Mouse (Mus musculus) hindbrain, embryonic 11.5 days (tissue): ENCODE results near the gene Lyl1. TPM values are rescaled to one million over a fixed set of nuclear protein-coding genes. Genes with fewer than 3 reads are reported as not detected.
A peak's percentile ranks its signal among the peaks of the same experiment; 100 is the strongest.

Experiments used
- ATAC-seq: fragments of 200-750 bp; cut with Nextera tagmentation; 2 replicates; pipeline ENCODE4 v1.8.0; 2017; ENCODE audit warnings: mild to moderate bottlenecking, moderate TSS enrichment, moderate library complexity; ENCODE audit not compliant: low FRiP score
- DNase-seq: peaks from one replicate; pipeline ENCODE4 v3.0.0-alpha.2; 2015; ENCODE audit warnings: low spot score
- H3K27ac ChIP-seq: fragments of 300-500 bp; sonication (generic); 2 replicates; pipeline ENCODE4 v1.5.1; 2014; ENCODE audit warnings: mild to moderate bottlenecking, low read depth, low read length
- H3K27me3 ChIP-seq: fragments of 300-500 bp; sonication (generic); 2 replicates; pipeline ENCODE4 v1.6.1; 2014; ENCODE audit warnings: mild to moderate bottlenecking, low read length, moderate library complexity, mixed read lengths; ENCODE audit not compliant: control insufficient read depth, insufficient read depth
- H3K36me3 ChIP-seq: fragments of 300-500 bp; sonication (generic); 2 replicates; pipeline ENCODE4 v1.6.1; 2014; ENCODE audit warnings: mild to moderate bottlenecking, low read length, moderate library complexity, mixed read lengths; ENCODE audit not compliant: control insufficient read depth, insufficient read depth
- H3K4me1 ChIP-seq: fragments of 300-500 bp; sonication (generic); replicated peaks from 2 replicates; pipeline ENCODE4 v1.6.1; 2014; ENCODE audit warnings: low read length, mixed read lengths; ENCODE audit not compliant: control insufficient read depth, insufficient read depth
- H3K4me2 ChIP-seq: fragments of 300-500 bp; sonication (generic); replicated peaks from 2 replicates; pipeline ENCODE4 v1.6.1; 2014; ENCODE audit warnings: mild to moderate bottlenecking, low read depth, low read length
- H3K4me3 ChIP-seq: fragments of 300-500 bp; sonication (generic); 2 replicates; pipeline ENCODE4 v1.5.1; 2014; ENCODE audit warnings: low read depth, low read length
- H3K9ac ChIP-seq: fragments of 300-500 bp; sonication (generic); 2 replicates; pipeline ENCODE4 v1.6.1; 2014; ENCODE audit warnings: low read depth, low read length
- H3K9me3 ChIP-seq: fragments of 300-500 bp; sonication (generic); 2 replicates; pipeline ENCODE4 v1.6.1; 2016; ENCODE audit warnings: low read length; ENCODE audit not compliant: control insufficient read depth
- WGBS: fragments of 180-500 bp; shearing (Covaris S2); extraction: QIAGEN DNeasy Blood & Tissue Kit; methylation state at CpG from one replicate; pipeline ENCODE4 v1.1.7; 2014; 5-methylcytosine and 5-hydroxymethylcytosine counted together
- polyA plus RNA-seq: library from polyadenylated mRNA; unstranded; fragments of >200 nt; fragmentation: Nextera tagmentation; extraction: Ambion mirVana; gene quantifications from 2 replicates; pipeline ENCODE4 v1.2.1, GENCODE M21; 2014

Lyl1 gene
- polyA plus RNA-seq, 1 experiment from 2014 or later = 5.4 TPM

DNA sequence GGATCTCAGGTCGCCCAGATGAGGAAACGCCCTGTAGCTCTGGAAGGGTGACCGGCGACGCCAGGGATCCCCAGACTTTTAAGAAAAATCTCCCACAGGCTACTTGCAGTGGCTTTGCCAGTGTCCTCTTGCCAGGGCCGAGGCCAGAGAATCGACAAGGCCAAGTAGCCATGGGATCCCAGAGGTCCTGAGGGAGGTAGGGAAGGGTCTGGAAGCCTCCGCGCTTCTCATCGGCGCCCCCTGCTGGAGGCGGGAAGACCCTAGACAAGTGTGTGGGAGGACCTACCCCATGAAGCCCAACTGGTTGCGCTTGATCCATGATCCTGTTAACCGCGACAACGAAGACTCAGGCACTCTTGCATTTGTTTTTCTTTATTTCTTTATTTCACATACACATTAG lies 3.1 kb downstream of the Lyl1 start:
- H3K27me3 ChIP-seq = peaks cover 78% of the 10 kb centered on the region
- no peak overlapping the region for H3K27ac ChIP-seq
- no peaks in the 10 kb centered on the region for H3K9me3 ChIP-seq
- H3K9ac ChIP-seq = no peak overlapping the region
- no peaks in the 10 kb centered on the region for H3K36me3 ChIP-seq
- H3K4me2 ChIP-seq = peak overlapping the region; percentile 22; the same call in 1 of the 2 replicates
- under 1% methylated on average over 16 of the region's 16 CpGs for WGBS
- DNase-seq (peak; percentile 91), ATAC-seq (no peak)
- peaks cover 35% of the 10 kb centered on the region for H3K4me1 ChIP-seq
- H3K4me3 ChIP-seq = 0 out of 2 replicates have a peak overlapping the region, but pooled peaks have one; percentile 13

GRCm38 (mm10) chr8:84704867-84705831 lies 3.9 kb downstream of the Lyl1 start:
- no peaks in the 10 kb centered on the region for H3K9me3 ChIP-seq
- peak overlapping the region; percentile 17; the same call in 1 of the 2 replicates for H3K4me3 ChIP-seq
- H3K36me3 ChIP-seq = no peaks in the 10 kb centered on the region
- H3K4me2 ChIP-seq = peak overlapping the region; percentile 34
- WGBS = under 1% methylated on average over 52 of the region's 61 CpGs
- H3K9ac ChIP-seq = no peak overlapping the region
- H3K4me1 ChIP-seq = peaks cover 35% of the 10 kb centered on the region
- H3K27ac ChIP-seq = no peak overlapping the region
- no peak for ATAC-seq
- H3K27me3 ChIP-seq = peaks cover 82% of the 10 kb centered on the region
- DNase-seq = peak; percentile 48

- Histone ChIP-seq H3K9me3 (no peaks in the 10 kb centered on the region), H3K27ac (no peak overlapping the region), H3K36me3 (no peaks in the 10 kb centered on the region), H3K4me1 (peaks cover 35% of the 10 kb centered on the region), H3K4me2 (peak overlapping the region; percentile 34; the same call in 1 of the 2 replicates), H3K27me3 (peaks cover 83% of the 10 kb centered on the region), H3K4me3 (peak overlapping the region; percentile 17; the same call in 1 of the 2 replicates), H3K9ac (no peak overlapping the region)
- under 1% methylated on average over 12 of the region's 12 CpGs for WGBS
- ATAC-seq (no peak), DNase-seq (no peak)
These were observed 4.7 kb downstream of the Lyl1 start for GRCm38 (mm10) chr8:84705960-84706359.

DNA sequence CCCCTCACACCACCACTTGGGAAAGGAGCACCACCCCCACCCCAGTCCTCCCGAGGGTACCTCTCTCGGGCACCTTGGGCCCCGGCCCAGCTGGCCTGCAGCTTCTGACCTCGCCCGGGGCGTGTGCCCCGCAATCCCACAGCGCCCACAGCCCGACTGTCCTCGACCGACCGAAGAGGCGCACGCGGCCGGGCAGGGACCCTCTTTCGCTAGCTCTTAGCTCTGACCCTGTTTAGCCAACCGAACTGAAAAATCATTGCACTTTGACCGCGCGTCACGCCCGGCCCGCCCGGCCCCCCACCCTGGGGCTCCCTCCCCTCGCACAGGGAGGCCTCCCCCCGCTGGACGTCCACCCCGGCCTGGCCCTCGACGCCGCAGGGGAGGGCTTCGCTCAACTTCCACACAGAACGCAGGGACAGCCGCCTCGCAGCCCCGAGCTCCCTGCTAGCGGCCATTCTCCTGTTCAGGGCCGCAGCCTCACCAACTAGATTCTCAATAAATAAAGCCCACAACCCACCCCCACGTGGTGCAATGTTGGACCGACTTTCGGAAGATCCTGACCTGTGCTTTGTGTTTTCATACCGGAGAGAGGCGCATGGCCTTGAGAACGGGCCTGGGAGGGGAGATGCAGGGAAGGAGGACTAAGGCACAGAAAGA lies 5.5 kb downstream of the Lyl1 start:
- peaks cover 82% of the 10 kb centered on the region for H3K27me3 ChIP-seq
- peak overlapping the region; percentile 22; the same call in 1 of the 2 replicates for H3K4me2 ChIP-seq
- H3K9ac ChIP-seq = peak overlapping the region; percentile 52; the same call in 1 of the 2 replicates
- H3K4me3 ChIP-seq = peak overlapping the region; percentile 17; the same call in 1 of the 2 replicates
- peak; percentile 63 for DNase-seq
- no peaks in the 10 kb centered on the region for H3K9me3 ChIP-seq
- under 1% methylated on average over 44 of the region's 45 CpGs for WGBS
- no peaks in the 10 kb centered on the region for H3K36me3 ChIP-seq
- ATAC-seq = no peak
- H3K4me1 ChIP-seq = peaks cover 42% of the 10 kb centered on the region
- 0 out of 2 replicates have a peak overlapping the region, but pooled peaks have one; percentile 17 for H3K27ac ChIP-seq

DNA sequence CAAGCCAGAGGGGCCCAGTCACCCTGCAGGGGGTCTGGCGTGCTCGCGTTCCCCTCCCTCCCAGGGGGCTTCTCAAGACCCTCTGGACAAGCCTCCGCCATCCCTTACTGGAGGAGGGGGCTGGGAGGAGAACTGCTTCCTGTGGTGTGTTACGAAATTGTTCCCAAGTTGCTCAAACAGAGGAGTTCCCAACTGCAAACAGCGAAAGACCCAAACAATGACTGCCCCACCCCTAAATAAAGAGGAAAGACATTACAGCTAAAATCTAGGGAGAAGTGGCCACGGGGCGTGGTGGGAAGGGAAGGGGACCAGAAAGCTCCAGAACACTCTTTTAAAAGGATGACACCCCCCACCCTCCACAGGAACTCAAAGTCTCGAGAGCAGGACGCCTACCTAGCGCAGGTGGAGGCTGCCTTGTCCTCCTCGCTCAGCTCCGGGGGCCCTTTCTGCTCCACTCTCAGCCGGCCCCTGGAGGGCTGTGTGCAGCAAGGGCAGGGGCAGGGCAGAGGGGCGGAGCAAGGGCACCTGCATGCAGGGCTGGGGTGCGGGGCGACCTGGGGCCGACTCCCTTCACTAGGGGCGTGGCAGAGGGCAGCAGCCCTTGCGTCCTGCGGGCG lies 6.1 kb downstream of the Lyl1 start:
- H3K27ac ChIP-seq = 0 out of 2 replicates have a peak overlapping the region, but pooled peaks have one; percentile 17
- 1% methylated on average over 21 of the region's 22 CpGs for WGBS

DNA sequence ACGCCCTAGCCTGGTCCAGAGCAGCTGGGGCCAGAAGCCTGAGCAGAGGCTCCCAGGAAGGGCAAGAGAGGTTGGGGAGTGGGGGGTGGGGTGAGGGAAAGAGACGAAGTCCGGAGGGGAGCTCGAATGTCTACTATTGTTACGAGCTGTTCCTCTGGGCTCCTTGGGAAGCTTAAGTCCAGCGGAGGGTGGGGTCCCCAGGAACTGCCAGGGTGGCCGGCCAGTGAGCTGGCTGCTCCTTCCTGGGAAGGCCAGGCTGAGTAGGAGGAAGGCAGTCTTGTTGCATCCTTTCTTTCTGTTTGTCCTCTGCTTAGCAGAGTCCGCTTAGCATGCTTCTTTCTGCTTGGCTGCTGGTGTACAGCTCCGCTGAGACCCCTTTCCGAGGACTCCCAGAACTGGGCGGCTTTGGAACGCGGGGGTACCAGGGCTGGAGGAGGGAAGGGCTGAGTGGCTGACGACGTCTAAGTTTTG lies 6.8 kb downstream of the Lyl1 start:
- Histone ChIP-seq H3K9ac (peak overlapping the region; percentile 34; the same call in 1 of the 2 replicates), H3K4me3 (peak overlapping the region; percentile 4; the same call in 1 of the 2 replicates), H3K36me3 (no peaks in the 10 kb centered on the region), H3K4me2 (peak overlapping the region; percentile 26), H3K27ac (no peak overlapping the region), H3K9me3 (no peaks in the 10 kb centered on the region), H3K27me3 (peaks cover 72% of the 10 kb centered on the region), H3K4me1 (peaks cover 44% of the 10 kb centered on the region)
- 3% methylated on average over 15 of the region's 15 CpGs for WGBS
- ATAC-seq (no peak), DNase-seq (peak; percentile 58)

More for the DNA sequence above, 6.1 kb downstream of the Lyl1 start:
- H3K4me1 ChIP-seq = peaks cover 42% of the 10 kb centered on the region
- peak; percentile 62 for DNase-seq
- H3K9ac ChIP-seq = 0 out of 2 replicates have a peak overlapping the region, but pooled peaks have one; percentile 34
- no peak for ATAC-seq
- H3K4me2 ChIP-seq = peak overlapping the region; percentile 26; the same call in 1 of the 2 replicates
- no peaks in the 10 kb centered on the region for H3K36me3 ChIP-seq
- H3K9me3 ChIP-seq = no peaks in the 10 kb centered on the region
- peaks cover 77% of the 10 kb centered on the region for H3K27me3 ChIP-seq
- H3K4me3 ChIP-seq = peak overlapping the region; percentile 17; the same call in 1 of the 2 replicates

GRCm38 (mm10) chr8:84708774-84709475 lies 7.7 kb downstream of the Lyl1 start:
- H3K9ac ChIP-seq = no peak overlapping the region
- no peaks in the 10 kb centered on the region for H3K9me3 ChIP-seq
- H3K36me3 ChIP-seq = no peaks in the 10 kb centered on the region
- peaks cover 71% of the 10 kb centered on the region for H3K27me3 ChIP-seq
- H3K4me1 ChIP-seq = peaks cover 49% of the 10 kb centered on the region
- ATAC-seq = peak; percentile 65
- no peak overlapping the region for H3K4me3 ChIP-seq
- H3K4me2 ChIP-seq = no peak overlapping the region
- H3K27ac ChIP-seq = no peak overlapping the region
- WGBS = 12% methylated on average over 12 of the region's 12 CpGs
- DNase-seq = peak; percentile 97
